Mouse (Mus musculus) splenic B cell, adult 2 months (primary cell): Measurements from ENCODE around the gene Nsd1.

Experiments used
- DNase-seq: peaks from one replicate; pipeline ENCODE4 v3.0.0-alpha.2; 2011; ENCODE audit warnings: low read depth, low spot score
- H3K27me3 ChIP-seq: 2 replicates; pipeline ENCODE4 v1.6.1; 2012; ENCODE audit warnings: mild to moderate bottlenecking, low read length, moderate library complexity, mixed read lengths; ENCODE audit not compliant: control insufficient read depth, poor library complexity, insufficient read depth, severe bottlenecking
- H3K36me3 ChIP-seq: 2 replicates; pipeline ENCODE4 v1.6.1; 2012; ENCODE audit warnings: mild to moderate bottlenecking, low read length, moderate library complexity, mixed read lengths; ENCODE audit not compliant: control insufficient read depth, poor library complexity, insufficient read depth, severe bottlenecking

Nsd1 gene

DNA sequence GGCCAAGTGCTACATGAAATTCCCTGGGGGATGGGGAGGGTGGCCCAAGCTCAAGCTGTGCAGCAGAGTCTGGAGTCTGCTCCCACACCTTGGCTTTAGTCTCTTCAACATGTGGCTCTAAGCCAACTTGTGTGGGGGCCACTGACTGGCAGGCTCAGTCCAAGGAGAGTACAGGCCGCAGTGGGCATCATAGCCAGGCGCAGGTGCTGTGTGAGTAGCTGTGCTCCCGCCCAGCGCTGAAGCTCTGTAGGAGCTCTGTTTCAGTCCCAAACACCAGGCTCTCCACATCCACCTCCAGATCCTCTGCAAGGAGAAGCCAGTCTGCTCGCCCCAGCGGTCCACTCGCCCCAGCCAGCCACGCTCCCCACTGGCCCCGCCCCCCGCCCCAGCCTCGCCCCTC, 116.0 kb downstream of the Nsd1 start:
- DNase-seq, result no peak
- peaks cover 6% of the 10 kb centered on the region; the same call in 1 of the 2 replicates for H3K36me3 ChIP-seq
- no peaks in the 10 kb centered on the region for H3K27me3 ChIP-seq

DNA sequence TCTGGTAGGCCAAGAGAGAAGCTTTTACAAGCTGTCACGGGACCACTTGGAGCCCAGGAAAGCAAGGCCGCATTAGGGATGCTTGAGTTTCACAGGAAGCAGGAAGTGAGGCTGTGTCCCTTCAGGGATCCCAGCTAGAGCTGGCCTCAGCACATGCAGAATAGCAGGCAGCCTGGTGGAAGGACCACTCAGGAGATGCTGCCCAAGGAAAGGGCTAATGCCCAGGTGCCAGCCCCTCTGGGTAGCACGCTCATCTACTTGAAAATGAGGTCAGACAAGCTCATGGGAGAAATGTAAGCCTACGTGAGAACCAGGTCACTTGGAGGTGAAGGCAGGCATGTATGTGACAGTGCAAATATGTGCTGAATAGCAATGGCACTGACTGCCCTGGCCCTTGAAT, 117.6 kb downstream of the Nsd1 start:
- DNase-seq, result no peak
- Histone ChIP-seq H3K27me3 (no peaks in the 10 kb centered on the region), H3K36me3 (peaks cover 6% of the 10 kb centered on the region; the same call in 1 of the 2 replicates)

DNA sequence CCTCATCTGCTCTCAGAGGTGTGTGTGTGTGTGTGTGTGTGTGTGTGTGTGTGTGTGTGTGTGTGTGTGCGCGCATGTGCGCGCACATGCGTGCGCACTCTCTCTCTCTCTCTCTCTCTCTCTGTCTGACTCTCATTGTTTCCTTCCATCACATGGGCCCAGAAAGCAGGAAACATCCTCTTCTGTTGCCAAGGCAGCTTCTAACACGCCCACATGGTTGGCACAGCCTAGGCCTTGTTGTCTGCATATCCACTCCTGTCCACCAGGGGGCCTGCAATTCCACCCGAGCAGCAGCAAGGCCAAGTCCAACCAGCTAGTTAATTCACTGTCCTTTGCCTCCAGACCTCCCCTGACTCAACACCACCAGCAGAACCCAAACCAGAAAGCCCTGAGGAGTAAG, 118.1 kb downstream of the Nsd1 start:
- peaks cover 6% of the 10 kb centered on the region; the same call in 1 of the 2 replicates for H3K36me3 ChIP-seq
- DNase-seq, result peak; percentile 94

DNA sequence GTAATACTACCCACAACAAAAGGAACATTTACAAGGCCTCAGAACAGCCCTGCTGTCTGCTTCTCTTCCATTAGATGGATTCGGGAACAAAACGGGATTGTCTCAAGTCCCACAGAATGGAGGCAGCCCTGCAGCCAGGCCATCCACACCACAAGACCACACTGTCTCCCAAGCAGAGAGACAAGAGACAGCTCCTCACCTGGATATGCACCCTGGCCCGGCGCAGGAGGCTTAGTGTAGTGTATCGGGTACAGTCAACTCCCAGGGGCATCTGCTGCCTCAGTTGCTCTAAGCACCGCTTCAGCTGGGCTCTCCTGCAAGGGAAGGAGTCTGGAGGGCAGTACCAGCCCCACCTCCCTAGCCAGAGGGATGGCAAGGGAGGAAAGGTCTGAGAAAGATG, 118.6 kb downstream of the Nsd1 start:
- no peaks in the 10 kb centered on the region for H3K27me3 ChIP-seq
- no peak for DNase-seq
- H3K36me3 ChIP-seq, result peaks cover 6% of the 10 kb centered on the region; the same call in 1 of the 2 replicates

More for the DNA sequence above, 118.1 kb downstream of the Nsd1 start:
- H3K27me3 ChIP-seq, result no peaks in the 10 kb centered on the region

DNA sequence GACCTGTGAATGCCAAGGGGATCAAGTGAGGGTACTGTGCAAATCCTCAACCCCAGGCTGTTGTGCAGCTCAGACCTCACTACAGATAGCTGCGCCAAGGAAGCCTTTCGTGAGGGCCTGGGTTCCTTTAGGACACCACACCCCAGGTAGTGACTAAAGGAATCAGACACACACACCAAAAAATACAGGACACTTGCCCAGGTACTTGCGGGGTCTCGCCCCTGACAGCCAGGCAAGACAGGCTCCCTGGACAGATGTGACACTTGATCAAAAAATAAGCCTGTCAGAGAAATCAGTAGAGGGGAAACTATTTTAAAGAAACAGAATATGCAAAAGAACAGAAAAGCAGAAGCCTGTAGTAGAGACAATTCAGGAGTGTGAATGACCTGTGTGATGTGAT, 119.1 kb downstream of the Nsd1 start:
- no peak for DNase-seq
- H3K36me3 ChIP-seq, result peaks cover 6% of the 10 kb centered on the region; the same call in 1 of the 2 replicates
- H3K27me3 ChIP-seq, result no peaks in the 10 kb centered on the region

DNA sequence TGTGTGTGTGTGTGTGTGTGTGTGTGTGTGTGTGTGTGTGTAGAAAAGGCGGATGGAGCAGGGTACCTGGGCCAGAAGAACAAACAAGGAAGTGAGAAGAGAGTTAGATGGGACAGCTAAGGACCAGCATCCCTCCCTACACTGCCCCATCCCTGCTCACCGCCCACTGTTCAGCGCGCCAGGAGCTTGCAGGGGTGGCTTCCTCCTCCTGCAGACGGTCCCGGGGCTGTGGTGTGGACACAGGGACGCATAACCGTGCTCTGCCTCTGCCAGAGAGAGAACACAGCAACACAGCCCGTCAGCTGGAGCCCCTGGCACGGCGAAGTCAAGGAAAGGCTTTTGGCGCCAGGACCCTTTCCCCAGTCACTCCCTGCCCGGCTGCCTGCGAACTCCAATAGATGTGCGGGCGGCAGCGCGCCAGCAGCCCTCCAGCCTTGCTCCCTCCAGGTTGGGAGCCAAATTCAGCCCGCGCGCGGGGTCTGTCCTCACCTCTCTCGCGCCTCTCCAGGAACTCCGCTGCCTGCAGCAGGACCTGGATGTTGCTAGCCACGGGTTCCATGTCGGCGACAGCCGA, 119.6 kb downstream of the Nsd1 start:
- Histone ChIP-seq H3K36me3 (peaks cover 6% of the 10 kb centered on the region; the same call in 1 of the 2 replicates), H3K27me3 (no peaks in the 10 kb centered on the region)
- peak; percentile 50 for DNase-seq

DNA sequence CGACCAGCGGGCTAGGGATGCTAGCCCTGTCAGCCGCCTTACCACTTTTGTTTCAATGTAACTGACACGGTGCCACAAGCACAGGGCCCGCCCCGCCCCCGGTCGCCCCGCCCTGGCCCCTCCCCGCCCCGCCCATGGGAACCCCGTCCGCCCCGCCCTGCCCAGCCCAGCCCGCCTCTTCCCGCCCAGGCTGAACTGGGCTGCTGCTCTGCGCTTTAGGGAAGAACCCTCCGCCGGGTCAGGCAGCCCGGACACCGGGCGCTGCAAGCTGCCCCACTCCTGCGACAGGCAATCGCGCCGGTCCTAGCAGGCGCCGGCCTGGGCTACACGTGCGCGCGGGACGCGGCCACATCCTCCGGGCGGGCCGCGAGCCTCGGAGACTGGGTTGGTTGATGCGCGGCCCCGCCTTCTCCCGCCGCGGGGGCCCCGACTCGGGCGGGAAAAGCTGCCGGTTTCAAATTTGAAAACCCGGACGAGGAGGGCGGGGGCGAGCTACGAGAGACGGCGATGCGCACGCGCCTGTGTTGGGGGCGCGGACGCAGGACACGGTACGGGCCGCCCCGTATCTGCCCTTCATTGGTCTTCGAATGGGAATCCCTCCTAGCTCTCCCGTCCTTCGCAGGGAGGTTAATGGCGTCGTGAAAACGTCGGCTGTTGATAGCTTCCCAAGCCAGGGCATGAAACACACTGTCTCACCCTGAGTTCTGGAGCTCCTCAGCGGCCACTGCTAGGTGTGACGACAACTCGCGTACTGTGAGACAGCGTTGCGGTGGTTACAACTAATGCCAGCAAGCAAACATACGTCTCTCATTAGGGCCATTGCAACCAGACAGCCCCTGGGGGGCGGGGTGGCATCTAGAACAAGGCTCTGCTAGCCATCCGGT, 120.3 kb downstream of the Nsd1 start, which contains the start of gene Mxd3:
Gene Mxd3, minus strand, starts transcription at position 141 of the 884 bp plus-strand sequence.
- Histone ChIP-seq H3K27me3 (no peaks in the 10 kb centered on the region), H3K36me3 (peaks cover 6% of the 10 kb centered on the region; the same call in 1 of the 2 replicates)
- peak; percentile 84 for DNase-seq

DNA sequence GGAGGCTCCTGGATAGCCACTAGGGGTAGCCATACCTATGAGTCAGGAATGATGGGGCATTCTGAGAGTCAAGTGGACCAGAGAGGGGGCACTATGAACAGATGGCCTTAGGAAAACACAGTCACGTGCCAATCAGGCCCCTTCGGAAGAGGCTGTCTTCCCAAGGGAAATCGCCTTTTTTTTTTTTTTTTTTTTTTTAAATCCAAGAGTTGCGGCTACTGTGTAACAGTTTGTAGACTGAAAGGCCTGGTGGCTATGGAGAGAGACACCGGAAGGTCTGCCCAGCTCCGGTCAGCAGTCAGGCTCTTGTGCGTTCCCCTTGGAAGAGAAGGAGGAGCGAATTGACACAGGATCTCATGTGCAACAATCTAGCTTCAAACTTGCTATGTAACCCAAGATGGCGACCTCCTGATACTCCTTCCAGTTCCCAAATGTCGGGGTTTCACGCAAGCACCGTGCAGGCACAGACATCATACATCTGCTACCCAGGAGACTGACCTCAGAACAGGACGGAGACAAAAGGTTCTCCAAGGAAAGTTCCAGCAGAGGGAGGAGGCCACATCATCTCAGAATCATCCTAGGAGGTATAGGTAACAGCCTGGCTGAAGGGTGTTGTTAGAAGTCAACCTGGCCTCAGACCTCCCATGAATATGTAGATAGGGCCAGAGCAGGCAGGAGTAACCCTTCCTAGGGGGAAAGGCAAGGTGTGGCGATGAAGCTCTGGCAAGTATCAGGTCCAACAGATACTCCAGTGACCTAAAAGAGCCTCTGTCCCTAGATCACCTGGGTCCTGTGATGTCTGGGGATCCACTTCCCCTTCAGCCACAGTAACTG, 121.2 kb downstream of the Nsd1 start:
- no peaks in the 10 kb centered on the region for H3K27me3 ChIP-seq
- DNase-seq, result no peak

DNA sequence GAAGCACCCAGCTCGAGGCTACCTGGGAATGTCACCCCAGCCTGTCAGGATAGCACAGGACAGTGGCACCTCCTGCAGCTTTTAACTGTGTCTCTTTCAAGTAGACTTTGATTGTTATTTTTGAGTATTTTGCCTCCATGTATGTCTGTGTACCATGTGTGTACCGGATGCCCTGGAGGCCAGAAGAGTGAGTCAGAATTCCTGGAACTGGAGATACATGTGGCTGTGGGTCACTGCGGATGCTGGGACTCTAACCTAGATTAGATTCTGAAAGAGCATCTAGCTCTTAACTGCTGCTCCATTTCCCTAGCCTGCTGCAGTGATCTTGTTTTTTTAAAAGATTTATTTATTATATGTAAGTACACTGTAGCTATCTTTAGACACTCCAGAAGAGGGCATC, 122.7 kb downstream of the Nsd1 start:
- DNase-seq, result no peak
- no peaks in the 10 kb centered on the region for H3K36me3 ChIP-seq

More for the DNA sequence above, 121.2 kb downstream of the Nsd1 start:
- peaks cover 3% of the 10 kb centered on the region; the same call in 1 of the 2 replicates for H3K36me3 ChIP-seq

DNA sequence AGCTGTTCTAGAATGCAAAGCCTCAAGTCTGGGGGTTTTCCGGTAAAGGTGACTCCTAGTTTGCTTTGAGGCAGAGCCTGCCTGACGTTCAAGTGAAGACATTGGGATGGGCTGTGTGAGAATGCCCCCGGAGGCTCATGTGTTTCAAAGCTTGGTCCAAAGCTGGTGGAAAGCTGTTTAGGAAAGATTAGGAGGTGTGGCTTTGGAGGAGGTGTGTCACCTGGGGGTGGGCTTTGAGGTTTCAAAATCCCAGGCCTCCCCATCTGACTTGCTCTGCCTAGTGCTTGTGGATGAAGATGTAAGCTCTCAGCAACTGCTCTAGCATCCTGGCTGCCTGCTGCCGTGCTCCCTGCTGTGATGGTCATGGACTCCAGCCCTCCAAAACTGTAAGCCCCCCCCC, 126.1 kb downstream of the Nsd1 start:
- H3K27me3 ChIP-seq, result no peaks in the 10 kb centered on the region
- DNase-seq, result no peak
- H3K36me3 ChIP-seq, result no peaks in the 10 kb centered on the region

More for the DNA sequence above, 122.7 kb downstream of the Nsd1 start:
- H3K27me3 ChIP-seq, result no peaks in the 10 kb centered on the region

DNA sequence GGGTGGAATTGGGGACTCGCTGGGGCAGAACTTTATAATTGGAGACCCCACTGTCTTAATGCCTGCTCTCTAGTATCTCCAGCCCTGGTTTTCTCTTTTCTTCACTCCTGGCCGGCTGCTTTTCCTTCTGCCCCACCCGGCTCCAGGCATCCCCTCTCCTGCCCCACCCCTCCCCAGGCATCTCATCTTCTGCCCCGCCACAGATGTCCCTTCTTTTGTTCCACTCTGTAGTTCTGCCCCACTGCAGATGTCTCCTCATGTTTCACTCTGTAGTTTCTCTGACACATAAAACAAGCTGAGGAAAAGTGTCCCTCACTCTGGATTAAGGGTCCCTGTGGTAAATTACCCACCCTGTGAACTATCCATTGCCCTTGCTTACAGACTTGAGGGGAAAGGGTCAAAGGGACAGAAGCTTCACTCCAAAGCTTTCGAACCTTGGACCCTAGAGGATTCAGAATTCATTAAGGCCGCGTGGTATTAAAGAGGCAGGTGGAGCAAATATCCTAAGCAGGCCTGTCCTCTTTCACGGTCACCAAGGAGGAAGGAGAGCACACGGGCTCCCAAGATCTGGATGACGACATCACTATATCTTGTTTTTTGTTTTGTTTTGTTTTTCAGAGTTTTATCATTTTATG, 127.9 kb downstream of the Nsd1 start:
- H3K36me3 ChIP-seq, result no peaks in the 10 kb centered on the region
- no peak for DNase-seq
- no peaks in the 10 kb centered on the region for H3K27me3 ChIP-seq

DNA sequence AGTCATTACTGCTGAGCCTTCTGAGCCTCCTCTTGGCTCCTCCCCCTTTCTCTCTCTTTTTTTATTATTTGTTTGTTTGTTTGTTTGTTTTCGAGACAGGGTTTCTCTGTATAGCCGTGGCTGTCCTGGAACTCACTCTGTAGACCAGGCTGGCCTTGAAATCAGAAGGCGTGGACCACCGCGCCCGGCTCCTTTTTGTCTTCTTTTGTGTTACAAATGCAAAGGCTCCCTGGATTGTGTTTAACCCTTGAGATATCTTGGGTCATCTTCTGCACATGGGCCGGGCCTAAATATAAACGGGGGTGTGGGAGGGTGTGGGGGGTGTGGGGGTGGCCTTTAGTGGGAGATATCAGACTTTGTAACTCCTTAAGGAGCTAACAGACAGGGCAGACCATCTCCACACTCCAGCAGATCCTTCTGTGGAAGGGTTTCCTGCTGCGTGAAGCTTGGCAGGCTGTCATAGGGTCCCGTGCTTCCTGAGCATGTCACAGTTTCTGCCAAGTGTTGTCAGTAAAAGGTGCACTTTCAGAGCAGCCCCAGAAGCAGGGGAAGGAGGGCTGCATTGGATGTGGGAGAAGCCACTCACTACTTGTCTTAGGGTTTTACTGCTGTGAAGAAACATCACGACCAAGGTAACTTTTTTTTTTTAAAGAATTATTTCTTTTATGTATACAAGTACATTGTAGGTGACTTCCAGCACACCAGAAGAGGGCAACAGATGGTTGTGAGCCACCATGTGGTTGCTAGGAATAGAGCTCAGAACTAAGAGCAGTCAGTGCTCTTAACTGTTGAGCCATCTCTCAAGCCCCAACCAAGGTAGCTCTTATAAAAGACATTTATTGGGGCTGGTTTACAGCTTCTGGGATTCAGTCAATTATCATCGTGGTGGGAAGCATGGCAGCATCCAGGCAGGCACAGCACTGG, 128.8 kb downstream of the Nsd1 start:
- H3K36me3 ChIP-seq, result no peaks in the 10 kb centered on the region
- DNase-seq, result no peak

DNA sequence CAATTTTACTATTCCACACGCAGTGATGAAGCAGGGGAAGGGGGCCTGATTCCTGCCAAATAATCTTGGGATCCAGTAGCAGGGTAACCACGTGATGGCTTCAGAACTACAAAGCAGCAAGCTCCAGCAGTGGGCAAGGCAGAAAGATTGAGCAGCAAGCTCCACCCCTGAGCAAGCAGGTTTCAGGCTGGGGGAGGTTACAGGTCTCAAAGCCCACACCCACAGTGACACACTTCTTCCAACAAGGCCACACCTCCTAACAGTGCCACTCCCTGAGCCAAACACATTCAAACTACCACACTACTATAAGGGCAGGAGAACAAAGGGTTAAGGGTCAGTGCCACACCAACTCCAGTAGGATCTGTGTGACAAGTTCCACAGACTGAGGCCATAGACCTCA, 129.7 kb downstream of the Nsd1 start:
- H3K36me3 ChIP-seq, result no peaks in the 10 kb centered on the region
- no peaks in the 10 kb centered on the region for H3K27me3 ChIP-seq
- no peak for DNase-seq

More for the DNA sequence above, 128.8 kb downstream of the Nsd1 start:
- no peaks in the 10 kb centered on the region for H3K27me3 ChIP-seq
